Mouse (Mus musculus) kidney, embryonic 16.5 days (tissue): ENCODE measurements around the gene Lipi. TPM values are rescaled to one million over a fixed set of nuclear protein-coding genes. Genes with fewer than 3 reads are reported as not detected.

Source experiments
- ATAC-seq: fragments of 200-750 bp; cut with Nextera tagmentation; 2 replicates; pipeline ENCODE4 v1.8.0; 2017; ENCODE audit warnings: moderate TSS enrichment; ENCODE audit not compliant: low FRiP score, low TSS enrichment
- H3K27ac ChIP-seq: fragments of 300-500 bp; sonication (generic); 2 replicates; pipeline ENCODE4 v1.5.1; 2014; ENCODE audit warnings: low read length
- H3K27me3 ChIP-seq: fragments of 300-500 bp; sonication (generic); 2 replicates; pipeline ENCODE4 v1.6.1; 2014; ENCODE audit warnings: low read length, control low read depth, mixed read lengths; ENCODE audit not compliant: insufficient read depth
- H3K36me3 ChIP-seq: fragments of 300-500 bp; sonication (generic); 2 replicates; pipeline ENCODE4 v1.6.1; 2014; ENCODE audit warnings: low read length, control low read depth, mixed read lengths; ENCODE audit not compliant: insufficient read depth
- H3K4me1 ChIP-seq: fragments of 300-500 bp; sonication (generic); 2 replicates; pipeline ENCODE4 v1.6.1; 2014; ENCODE audit warnings: low read length, control low read depth, mixed read lengths; ENCODE audit not compliant: insufficient read depth
- H3K4me2 ChIP-seq: fragments of 300-500 bp; sonication (generic); replicated peaks from 2 replicates; pipeline ENCODE4 v1.6.1; 2014; ENCODE audit warnings: low read depth, low read length
- H3K4me3 ChIP-seq: fragments of 300-500 bp; sonication (generic); 2 replicates; pipeline ENCODE4 v1.5.1; 2014; ENCODE audit warnings: mild to moderate bottlenecking, low read length
- H3K9ac ChIP-seq: fragments of 300-500 bp; sonication (generic); replicated peaks from 2 replicates; pipeline ENCODE4 v1.6.1; 2014; ENCODE audit warnings: low read length
- H3K9me3 ChIP-seq: fragments of 300-500 bp; sonication (generic); 2 replicates; pipeline ENCODE4 v1.6.1; 2016; ENCODE audit warnings: low read length, control low read depth
- WGBS: fragments of 180-500 bp; shearing (Covaris S2); extraction: QIAGEN DNeasy Blood & Tissue Kit; methylation state at CpG from one replicate; pipeline ENCODE4 v1.1.7; 2014; 5-methylcytosine and 5-hydroxymethylcytosine counted together
- polyA plus RNA-seq: library from polyadenylated mRNA; unstranded; fragments of >200 nt; fragmentation: Nextera tagmentation; extraction: Ambion mirVana; gene quantifications from 2 replicates; pipeline ENCODE4 v1.2.1, GENCODE M21; 2015

Gene Lipi
- polyA plus RNA-seq, 1 experiment from 2014 or later, result not detected

- Histone ChIP-seq H3K27ac (no peak overlapping the region), H3K4me2 (no peak overlapping the region), H3K36me3 (no peaks in the 10 kb centered on the region), H3K4me3 (no peak overlapping the region), H3K9me3 (no peaks in the 10 kb centered on the region), H3K4me1 (no peaks in the 10 kb centered on the region), H3K9ac (no peak overlapping the region), H3K27me3 (no peaks in the 10 kb centered on the region)
- WGBS, result 93% methylated on average over 2 of the region's 2 CpGs
- no peak for ATAC-seq
Observed at GRCm38 (mm10) chr16:75562910-75563309, 23.0 kb downstream of the Lipi start.

- no peak overlapping the region for H3K4me3 ChIP-seq
- H3K9me3 ChIP-seq, result no peaks in the 10 kb centered on the region
- ATAC-seq, result no peak
- H3K4me2 ChIP-seq, result no peak overlapping the region
- WGBS, result 73% methylated on average over 1 of the region's 1 CpGs
- no peak overlapping the region for H3K9ac ChIP-seq
- no peaks in the 10 kb centered on the region for H3K36me3 ChIP-seq
- H3K27me3 ChIP-seq, result no peaks in the 10 kb centered on the region
- no peak overlapping the region for H3K27ac ChIP-seq
- no peaks in the 10 kb centered on the region for H3K4me1 ChIP-seq
Observed at GRCm38 (mm10) chr16:75545310-75545709, 40.6 kb downstream of the Lipi start.

DNA sequence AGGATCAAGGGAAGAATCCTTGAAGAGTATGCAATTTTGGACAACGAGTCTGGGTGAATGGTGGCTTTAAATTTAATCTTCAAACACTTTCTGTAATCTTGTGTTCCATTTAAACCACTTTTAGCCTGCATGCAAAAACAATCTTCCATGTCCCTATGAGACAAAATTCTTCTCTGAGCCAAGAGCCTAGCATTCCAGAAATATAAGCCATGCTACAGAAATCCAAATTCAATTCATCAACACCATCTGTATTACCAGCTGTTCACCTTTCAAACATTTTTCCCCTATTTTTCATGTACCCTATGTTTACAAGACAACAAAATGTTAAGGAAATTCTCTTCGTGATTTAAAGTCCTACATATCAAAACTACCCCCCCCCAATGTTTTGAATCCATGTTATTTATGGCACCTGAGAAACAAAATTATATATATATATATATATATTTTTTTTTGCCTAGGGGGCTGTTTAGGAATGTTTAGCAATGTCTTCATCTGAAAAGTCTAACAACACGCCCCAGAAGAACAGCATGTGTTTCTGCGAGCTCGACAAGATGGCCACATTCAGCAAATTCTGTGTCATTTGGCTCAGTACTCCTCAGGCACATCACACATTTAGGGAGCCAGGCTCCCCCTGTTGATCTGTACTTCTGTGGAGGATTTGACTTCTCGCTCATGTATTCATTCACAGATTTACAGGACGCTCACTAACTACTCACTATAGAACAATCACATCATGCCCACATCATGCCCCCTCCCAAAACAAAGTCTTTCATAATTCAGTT is 47.9 kb downstream of the Lipi start:
- Histone ChIP-seq H3K4me2 (no peak overlapping the region), H3K27me3 (no peaks in the 10 kb centered on the region), H3K4me3 (no peak overlapping the region), H3K4me1 (no peaks in the 10 kb centered on the region), H3K9me3 (no peaks in the 10 kb centered on the region), H3K27ac (no peak overlapping the region), H3K36me3 (no peaks in the 10 kb centered on the region), H3K9ac (no peak overlapping the region)
- ATAC-seq, result no peak
- 84% methylated on average over 7 of the region's 7 CpGs for WGBS

DNA sequence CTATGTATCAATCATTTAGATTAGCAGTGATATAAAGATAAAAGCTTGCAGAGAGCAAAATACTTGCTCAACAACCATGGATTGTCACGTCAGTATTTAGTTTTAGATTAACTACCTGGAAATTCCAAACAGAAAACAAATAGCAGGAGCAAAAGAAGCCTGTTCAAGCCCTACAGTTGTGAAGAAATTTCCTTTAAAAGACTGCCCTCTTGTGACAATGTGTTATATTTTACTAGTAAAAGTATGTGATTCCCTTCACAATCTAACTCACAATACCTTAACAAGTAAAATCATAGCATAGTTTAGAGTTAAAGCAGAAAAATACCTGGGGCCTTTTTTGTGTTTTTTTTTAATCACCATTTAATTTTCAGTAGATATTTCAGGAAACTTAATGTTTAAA is 54.2 kb downstream of the Lipi start:
- Histone ChIP-seq H3K9ac (no peak overlapping the region), H3K27ac (no peak overlapping the region), H3K4me2 (no peak overlapping the region), H3K27me3 (no peaks in the 10 kb centered on the region), H3K4me1 (no peaks in the 10 kb centered on the region), H3K9me3 (no peaks in the 10 kb centered on the region), H3K36me3 (no peaks in the 10 kb centered on the region), H3K4me3 (no peak overlapping the region)
- no peak for ATAC-seq
- 3% methylated on average over 1 of the region's 1 CpGs for WGBS

GRCm38 (mm10) chr16:75496568-75496967 is 89.3 kb downstream of the Lipi start:
- Histone ChIP-seq H3K4me1 (no peaks in the 10 kb centered on the region), H3K4me2 (no peak overlapping the region), H3K27ac (no peak overlapping the region), H3K9ac (no peak overlapping the region), H3K27me3 (no peaks in the 10 kb centered on the region), H3K4me3 (no peak overlapping the region), H3K9me3 (no peaks in the 10 kb centered on the region), H3K36me3 (no peaks in the 10 kb centered on the region)
- WGBS, result 90% methylated on average over 4 of the region's 4 CpGs
- ATAC-seq, result no peak

Other genes with a start within 250 kb of the Lipi start
- 0.27 and 0.40 TPM in 2 replicates for gene Rbm11, start 6.8 kb upstream of the Lipi start, polyA plus RNA-seq
- gene Hspa13, start 181.0 kb upstream of the Lipi start, polyA plus RNA-seq, result 33.2 and 33.3 TPM in 2 replicates